Mouse (Mus musculus) bone marrow macrophage, adult 2 months (primary cell): ENCODE data around the gene Asb15.

ENCODE experiments used
- CTCF ChIP-seq: IDR thresholded peaks from 2 replicates; pipeline ENCODE4 v1.5.1; 2012; ENCODE audit warnings: low read depth, mild to moderate bottlenecking, low read length, moderate library complexity
- POLR2A ChIP-seq: IDR thresholded peaks from 2 replicates; pipeline ENCODE4 v1.6.1; 2012; ENCODE audit warnings: mild to moderate bottlenecking, low read depth, low read length, borderline replicate concordance

DNA sequence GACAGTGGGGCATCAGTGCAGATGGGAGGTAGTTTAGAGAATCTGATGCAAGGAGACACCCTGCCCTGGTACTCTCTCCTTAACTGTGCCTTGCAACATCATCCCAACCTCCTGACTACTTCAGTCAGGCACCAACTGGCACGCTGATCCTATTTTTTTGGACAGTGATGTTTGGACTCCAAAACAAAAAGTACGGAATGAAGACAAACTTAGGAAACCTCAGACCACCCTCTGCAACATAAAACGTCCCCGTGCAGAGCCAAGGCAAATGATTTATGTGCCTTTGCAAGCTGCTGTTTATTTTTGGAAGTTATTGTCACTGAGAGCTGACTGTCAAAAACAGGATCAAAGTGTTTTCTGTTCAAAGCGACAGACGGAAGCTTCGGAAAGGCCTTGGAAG is 24.1 kb downstream of the Asb15 start:
- TF ChIP-seq POLR2A (no peak), CTCF (no peak)
